Comparison of ENCODE assay signal across 12 mouse cellular contexts in genomic region chr8:122526084-122526483, GRCm38 (mm10). TPM values are rescaled to one million over a fixed set of nuclear protein-coding genes. Genes with fewer than 3 reads are reported as not detected.
DNase-seq lines count a peak whose midpoint lies in the region; ATAC-seq lines count a peak whose summit lies in the region.
"Had no signal": no experiment of that assay in that cellular context is flagged by ENCODE, and none has a peak within 500 bp of the region (broad histone marks: within the 10 kb centered on the region; RNA-seq: fewer than 3 reads in every experiment).

No protein-coding gene starts in this region.

- H3K9ac ChIP-seq in forebrain, embryonic 16.5 days (replicated peaks; ENCODE audit: low read depth, low read length), result no peak overlapping the region
- H3K9ac ChIP-seq in kidney, embryonic 16.5 days (replicated peaks; ENCODE audit: low read length), result peak overlapping the region; percentile 33; the same call in 1 of the 2 replicates
- 0 out of 2 replicates have a peak overlapping the region, but pooled peaks have one; percentile 11 for H3K9ac ChIP-seq in embryonic facial prominence, embryonic 13.5 days
- peak overlapping the region; percentile 57 for H3K9ac ChIP-seq in liver, embryonic 12.5 days
- H3K9ac ChIP-seq in forebrain, embryonic 12.5 days, result no peak overlapping the region
- no peak overlapping the region for H3K9ac ChIP-seq in forebrain, embryonic 13.5 days

- no peak for DNase-seq in forebrain, embryonic 10.5 days (ENCODE audit: extremely low spot score, low spot score)
- DNase-seq in kidney, postnatal 14 days, result no peak
- DNase-seq: cerebellum, postnatal 36 days; spleen, adult 18-20 months; thymus, adult 18-20 months had no signal

- H3K27ac ChIP-seq in forebrain, embryonic 10.5 days, result peak overlapping the region; percentile 73
- H3K27ac ChIP-seq in forebrain, embryonic 16.5 days (ENCODE audit: low read length), result no peak overlapping the region
- peak overlapping the region; percentile 87 for H3K27ac ChIP-seq in kidney, embryonic 16.5 days (ENCODE audit: low read length)
- H3K27ac ChIP-seq in embryonic facial prominence, embryonic 13.5 days, result peak overlapping the region; percentile 48; the same call in 1 of the 2 replicates
- H3K27ac ChIP-seq in liver, embryonic 12.5 days, result peak overlapping the region; percentile 81
- no peak overlapping the region for H3K27ac ChIP-seq in forebrain, embryonic 12.5 days
- no peak overlapping the region for H3K27ac ChIP-seq in forebrain, embryonic 13.5 days

- H3K36me3 ChIP-seq in forebrain, embryonic 10.5 days (replicated peaks), result no peaks in the 10 kb centered on the region
- no peaks in the 10 kb centered on the region for H3K36me3 ChIP-seq in forebrain, embryonic 16.5 days (ENCODE audit: control insufficient read depth, insufficient read depth)
- no peaks in the 10 kb centered on the region for H3K36me3 ChIP-seq in kidney, embryonic 16.5 days (ENCODE audit: insufficient read depth, low read length)
- H3K36me3 ChIP-seq in embryonic facial prominence, embryonic 13.5 days, result peaks cover 7% of the 10 kb centered on the region; the same call in 1 of the 2 replicates
- H3K36me3 ChIP-seq in liver, embryonic 12.5 days, result peaks cover 56% of the 10 kb centered on the region
- H3K36me3 ChIP-seq in forebrain, embryonic 12.5 days (replicated peaks), result no peaks in the 10 kb centered on the region
- no peaks in the 10 kb centered on the region for H3K36me3 ChIP-seq in forebrain, embryonic 13.5 days (ENCODE audit: poor library complexity, severe bottlenecking)

- H3K4me3 ChIP-seq in forebrain, embryonic 10.5 days, result no peak overlapping the region
- H3K4me3 ChIP-seq in forebrain, embryonic 16.5 days (replicated peaks; ENCODE audit: low read length), result no peak overlapping the region
- H3K4me3 ChIP-seq in kidney, embryonic 16.5 days (ENCODE audit: low read length), result no peak overlapping the region
- H3K4me3 ChIP-seq in embryonic facial prominence, embryonic 13.5 days, result no peak overlapping the region
- no peak overlapping the region for H3K4me3 ChIP-seq in liver, embryonic 12.5 days
- no peak overlapping the region for H3K4me3 ChIP-seq in forebrain, embryonic 12.5 days (replicated peaks)
- H3K4me3 ChIP-seq in forebrain, embryonic 13.5 days, result no peak overlapping the region

- no peak overlapping the region for H3K4me2 ChIP-seq in forebrain, embryonic 16.5 days (ENCODE audit: low read length)
- no peak overlapping the region for H3K4me2 ChIP-seq in kidney, embryonic 16.5 days (replicated peaks; ENCODE audit: low read depth, low read length)
- no peak overlapping the region for H3K4me2 ChIP-seq in embryonic facial prominence, embryonic 13.5 days
- peak overlapping the region; percentile 61 for H3K4me2 ChIP-seq in liver, embryonic 12.5 days
- H3K4me2 ChIP-seq in forebrain, embryonic 12.5 days, result no peak overlapping the region
- H3K4me2 ChIP-seq in forebrain, embryonic 13.5 days, result no peak overlapping the region

- peaks cover 5% of the 10 kb centered on the region; the same call in 1 of the 2 replicates for H3K27me3 ChIP-seq in forebrain, embryonic 10.5 days (ENCODE audit: poor library complexity, severe bottlenecking)
- 0 out of 2 replicates have a peak, but pooled peaks cover 5% of the 10 kb centered on the region for H3K27me3 ChIP-seq in forebrain, embryonic 16.5 days (replicated peaks; ENCODE audit: control insufficient read depth, insufficient read depth, low read length)
- no peaks in the 10 kb centered on the region for H3K27me3 ChIP-seq in kidney, embryonic 16.5 days (ENCODE audit: insufficient read depth, low read length)
- no peaks in the 10 kb centered on the region for H3K27me3 ChIP-seq in embryonic facial prominence, embryonic 13.5 days
- no peaks in the 10 kb centered on the region for H3K27me3 ChIP-seq in liver, embryonic 12.5 days (replicated peaks)
- H3K27me3 ChIP-seq in forebrain, embryonic 12.5 days, result peaks cover 34% of the 10 kb centered on the region
- H3K27me3 ChIP-seq in forebrain, embryonic 13.5 days, result peaks cover 19% of the 10 kb centered on the region

- H3K4me1 ChIP-seq in forebrain, embryonic 10.5 days, result peaks cover 51% of the 10 kb centered on the region
- peaks cover 18% of the 10 kb centered on the region for H3K4me1 ChIP-seq in forebrain, embryonic 16.5 days (replicated peaks; ENCODE audit: control insufficient read depth, insufficient read depth, low read length)
- H3K4me1 ChIP-seq in kidney, embryonic 16.5 days (ENCODE audit: insufficient read depth, low read length), result peaks cover 53% of the 10 kb centered on the region
- peaks cover 44% of the 10 kb centered on the region for H3K4me1 ChIP-seq in embryonic facial prominence, embryonic 13.5 days
- peaks cover 82% of the 10 kb centered on the region for H3K4me1 ChIP-seq in liver, embryonic 12.5 days
- peaks cover 25% of the 10 kb centered on the region for H3K4me1 ChIP-seq in forebrain, embryonic 12.5 days
- peaks cover 23% of the 10 kb centered on the region for H3K4me1 ChIP-seq in forebrain, embryonic 13.5 days

- H3K9me3 ChIP-seq in forebrain, embryonic 10.5 days, result 0 out of 2 replicates have a peak, but pooled peaks cover 5% of the 10 kb centered on the region
- no peaks in the 10 kb centered on the region for H3K9me3 ChIP-seq in forebrain, embryonic 16.5 days (ENCODE audit: control insufficient read depth, low read length)
- no peaks in the 10 kb centered on the region for H3K9me3 ChIP-seq in kidney, embryonic 16.5 days (ENCODE audit: low read length)
- no peaks in the 10 kb centered on the region for H3K9me3 ChIP-seq in embryonic facial prominence, embryonic 13.5 days
- no peaks in the 10 kb centered on the region for H3K9me3 ChIP-seq in liver, embryonic 12.5 days (replicated peaks)
- no peaks in the 10 kb centered on the region for H3K9me3 ChIP-seq in forebrain, embryonic 12.5 days
- H3K9me3 ChIP-seq in forebrain, embryonic 13.5 days (replicated peaks), result no peaks in the 10 kb centered on the region

- WGBS in forebrain, embryonic 10.5 days, result 77% methylated on average over 3 of the region's 3 CpGs
- WGBS in forebrain, embryonic 16.5 days, result 85% methylated on average over 3 of the region's 3 CpGs
- 71% methylated on average over 3 of the region's 3 CpGs for WGBS in kidney, embryonic 16.5 days
- WGBS in embryonic facial prominence, embryonic 13.5 days, result 68% methylated on average over 3 of the region's 3 CpGs
- 69% methylated on average over 3 of the region's 3 CpGs for WGBS in liver, embryonic 12.5 days (ENCODE audit: insufficient replicate concordance)
- 76% methylated on average over 3 of the region's 3 CpGs for WGBS in forebrain, embryonic 12.5 days
- 83% methylated on average over 3 of the region's 3 CpGs for WGBS in forebrain, embryonic 13.5 days

- ATAC-seq in forebrain, embryonic 16.5 days, result no peak
- ATAC-seq in kidney, embryonic 16.5 days (ENCODE audit: low FRiP score, low TSS enrichment), result no peak
- ATAC-seq in embryonic facial prominence, embryonic 13.5 days (ENCODE audit: insufficient number of reproducible peaks, insufficient read depth, low FRiP score, low TSS enrichment, low read depth), result no peak
- ATAC-seq in liver, embryonic 12.5 days, result no peak
- no peak for ATAC-seq in forebrain, embryonic 12.5 days (ENCODE audit: low FRiP score)
- no peak for ATAC-seq in forebrain, embryonic 13.5 days
- ATAC-seq: forebrain, embryonic 14.5 days had no signal

RNA-seq across cellular contexts. Expression of gene Piezo1, which starts 25.0 kb away (rescaled TPM):
- polyA plus RNA-seq in forebrain, embryonic 10.5 days (2016; fragmentation: Nextera tagmentation; extraction: Ambion mirVana), result 6.1 and 8.8 TPM in 2 replicates
- 1.9 and 3.4 TPM in 2 replicates for polyA plus RNA-seq in forebrain, embryonic 16.5 days (2015; fragmentation: Nextera tagmentation; extraction: Ambion mirVana)
- polyA plus RNA-seq in kidney, embryonic 16.5 days (2015; fragmentation: Nextera tagmentation; extraction: Ambion mirVana), result 15.6 and 16.9 TPM in 2 replicates
- 8.4 and 16.2 TPM in 2 replicates for polyA plus RNA-seq in embryonic facial prominence, embryonic 13.5 days (2015; fragmentation: Nextera tagmentation; extraction: Ambion mirVana)
- 21.7 and 24.4 TPM in 2 replicates for polyA plus RNA-seq in liver, embryonic 12.5 days (2016; fragmentation: Nextera tagmentation; extraction: Ambion mirVana)
- polyA plus RNA-seq in forebrain, embryonic 12.5 days (2016; fragmentation: Nextera tagmentation; extraction: Ambion mirVana), result 4.7 and 4.9 TPM in 2 replicates
- 1.4 and 2.0 TPM in 2 replicates for polyA plus RNA-seq in forebrain, embryonic 13.5 days (2015; fragmentation: Nextera tagmentation; extraction: Ambion mirVana)

RNA-seq across cellular contexts. Expression of gene Cdt1, which starts 41.7 kb away (rescaled TPM):
- 73.2 and 79.8 TPM in 2 replicates for polyA plus RNA-seq in forebrain, embryonic 10.5 days (2016; fragmentation: Nextera tagmentation; extraction: Ambion mirVana)
- polyA plus RNA-seq in forebrain, embryonic 16.5 days (2015; fragmentation: Nextera tagmentation; extraction: Ambion mirVana), result 12.0 and 13.9 TPM in 2 replicates
- 43.0 and 49.0 TPM in 2 replicates for polyA plus RNA-seq in kidney, embryonic 16.5 days (2015; fragmentation: Nextera tagmentation; extraction: Ambion mirVana)
- polyA plus RNA-seq in embryonic facial prominence, embryonic 13.5 days (2015; fragmentation: Nextera tagmentation; extraction: Ambion mirVana), result 34.3 and 39.6 TPM in 2 replicates
- 65.7 and 66.8 TPM in 2 replicates for polyA plus RNA-seq in liver, embryonic 12.5 days (2016; fragmentation: Nextera tagmentation; extraction: Ambion mirVana)
- polyA plus RNA-seq in forebrain, embryonic 12.5 days (2016; fragmentation: Nextera tagmentation; extraction: Ambion mirVana), result 43.7 and 46.0 TPM in 2 replicates
- polyA plus RNA-seq in forebrain, embryonic 13.5 days (2015; fragmentation: Nextera tagmentation; extraction: Ambion mirVana), result 29.1 and 32.3 TPM in 2 replicates

RNA-seq across cellular contexts. Expression of gene Ctu2, which starts 50.1 kb away (rescaled TPM):
- polyA plus RNA-seq in forebrain, embryonic 10.5 days (2016; fragmentation: Nextera tagmentation; extraction: Ambion mirVana), result 84.7 and 89.1 TPM in 2 replicates
- polyA plus RNA-seq in forebrain, embryonic 16.5 days (2015; fragmentation: Nextera tagmentation; extraction: Ambion mirVana), result 72.5 and 87.3 TPM in 2 replicates
- polyA plus RNA-seq in kidney, embryonic 16.5 days (2015; fragmentation: Nextera tagmentation; extraction: Ambion mirVana), result 46.5 and 48.0 TPM in 2 replicates
- polyA plus RNA-seq in embryonic facial prominence, embryonic 13.5 days (2015; fragmentation: Nextera tagmentation; extraction: Ambion mirVana), result 54.9 and 69.0 TPM in 2 replicates
- 37.1 and 38.7 TPM in 2 replicates for polyA plus RNA-seq in liver, embryonic 12.5 days (2016; fragmentation: Nextera tagmentation; extraction: Ambion mirVana)
- 79.6 and 83.2 TPM in 2 replicates for polyA plus RNA-seq in forebrain, embryonic 12.5 days (2016; fragmentation: Nextera tagmentation; extraction: Ambion mirVana)
- 69.1 and 69.9 TPM in 2 replicates for polyA plus RNA-seq in forebrain, embryonic 13.5 days (2015; fragmentation: Nextera tagmentation; extraction: Ambion mirVana)

RNA-seq across cellular contexts. Expression of gene Rnf166, which starts 50.2 kb away (rescaled TPM):
- 31.0 and 33.0 TPM in 2 replicates for polyA plus RNA-seq in forebrain, embryonic 10.5 days (2016; fragmentation: Nextera tagmentation; extraction: Ambion mirVana)
- polyA plus RNA-seq in forebrain, embryonic 16.5 days (2015; fragmentation: Nextera tagmentation; extraction: Ambion mirVana), result 39.6 and 41.8 TPM in 2 replicates
- 39.3 and 46.0 TPM in 2 replicates for polyA plus RNA-seq in kidney, embryonic 16.5 days (2015; fragmentation: Nextera tagmentation; extraction: Ambion mirVana)
- 51.1 and 51.3 TPM in 2 replicates for polyA plus RNA-seq in embryonic facial prominence, embryonic 13.5 days (2015; fragmentation: Nextera tagmentation; extraction: Ambion mirVana)
- 16.6 and 17.3 TPM in 2 replicates for polyA plus RNA-seq in liver, embryonic 12.5 days (2016; fragmentation: Nextera tagmentation; extraction: Ambion mirVana)
- 35.1 and 35.4 TPM in 2 replicates for polyA plus RNA-seq in forebrain, embryonic 12.5 days (2016; fragmentation: Nextera tagmentation; extraction: Ambion mirVana)
- 33.6 and 36.1 TPM in 2 replicates for polyA plus RNA-seq in forebrain, embryonic 13.5 days (2015; fragmentation: Nextera tagmentation; extraction: Ambion mirVana)

RNA-seq across cellular contexts. Expression of gene Aprt, which starts 50.6 kb away (rescaled TPM):
- 313 and 321 TPM in 2 replicates for polyA plus RNA-seq in forebrain, embryonic 10.5 days (2016; fragmentation: Nextera tagmentation; extraction: Ambion mirVana)
- polyA plus RNA-seq in forebrain, embryonic 16.5 days (2015; fragmentation: Nextera tagmentation; extraction: Ambion mirVana), result 184 and 204 TPM in 2 replicates
- 363 and 371 TPM in 2 replicates for polyA plus RNA-seq in kidney, embryonic 16.5 days (2015; fragmentation: Nextera tagmentation; extraction: Ambion mirVana)
- polyA plus RNA-seq in embryonic facial prominence, embryonic 13.5 days (2015; fragmentation: Nextera tagmentation; extraction: Ambion mirVana), result 296 and 355 TPM in 2 replicates
- 226 and 253 TPM in 2 replicates for polyA plus RNA-seq in liver, embryonic 12.5 days (2016; fragmentation: Nextera tagmentation; extraction: Ambion mirVana)
- 170 and 188 TPM in 2 replicates for polyA plus RNA-seq in forebrain, embryonic 12.5 days (2016; fragmentation: Nextera tagmentation; extraction: Ambion mirVana)
- polyA plus RNA-seq in forebrain, embryonic 13.5 days (2015; fragmentation: Nextera tagmentation; extraction: Ambion mirVana), result 193 and 198 TPM in 2 replicates

Comparison
In these comparisons a context has a peak if more than half of its experiments do, and no peak if none do; other contexts are left out.
1. H3K27ac ChIP-seq: peak in forebrain, embryonic 10.5 days (single experiment), kidney, embryonic 16.5 days (single experiment), embryonic facial prominence, embryonic 13.5 days (single experiment) and liver, embryonic 12.5 days (single experiment); none in forebrain, embryonic 16.5 days (single experiment), forebrain, embryonic 12.5 days (single experiment) and forebrain, embryonic 13.5 days (single experiment).
2. H3K9ac ChIP-seq: peak in kidney, embryonic 16.5 days (single experiment), embryonic facial prominence, embryonic 13.5 days (single experiment) and liver, embryonic 12.5 days (single experiment); none in forebrain, embryonic 16.5 days (single experiment), forebrain, embryonic 12.5 days (single experiment) and forebrain, embryonic 13.5 days (single experiment).